Mouse (Mus musculus) intestine, postnatal 0 days (tissue): ENCODE measurements at regions not wholly inside any gene's neighbourhood (a gene's known extent, or its start where the extent isn't known, plus 50 kb on each side); places are given as distances from the start of the nearest gene placed in this dataset.
A peak's percentile ranks its signal among the peaks of the same experiment; 100 is the strongest.

ENCODE experiments used
- ATAC-seq: fragments of 200-750 bp; cut with Nextera tagmentation; 2 replicates; pipeline ENCODE4 v1.8.0; 2017; ENCODE audit warnings: mild to moderate bottlenecking, moderate TSS enrichment, moderate library complexity
- H3K27ac ChIP-seq: fragments of 300-500 bp; sonication (generic); 2 replicates; pipeline ENCODE4 v1.5.1; 2014; ENCODE audit warnings: mild to moderate bottlenecking, low read depth, low read length, moderate library complexity
- H3K27me3 ChIP-seq: fragments of 300-500 bp; sonication (generic); replicated peaks from 2 replicates; pipeline ENCODE4 v1.6.1; 2014; ENCODE audit warnings: low read length, mixed read lengths; ENCODE audit not compliant: control insufficient read depth, insufficient read depth
- H3K36me3 ChIP-seq: fragments of 300-500 bp; sonication (generic); 2 replicates; pipeline ENCODE4 v1.6.1; 2014; ENCODE audit warnings: mild to moderate bottlenecking, moderate library complexity; ENCODE audit not compliant: control insufficient read depth, insufficient read depth
- H3K4me1 ChIP-seq: fragments of 300-500 bp; sonication (generic); replicated peaks from 2 replicates; pipeline ENCODE4 v1.6.1; 2014; ENCODE audit warnings: antibody characterized with exemption, low read length, mixed read lengths; ENCODE audit not compliant: control insufficient read depth, insufficient read depth
- H3K4me2 ChIP-seq: fragments of 300-500 bp; sonication (generic); replicated peaks from 2 replicates; pipeline ENCODE4 v1.6.1; 2014; ENCODE audit warnings: low read depth, mild to moderate bottlenecking, moderate library complexity
- H3K4me3 ChIP-seq: fragments of 300-500 bp; sonication (generic); 2 replicates; pipeline ENCODE4 v1.5.1; 2014; ENCODE audit warnings: low read depth, low read length
- H3K9ac ChIP-seq: fragments of 300-500 bp; sonication (generic); 2 replicates; pipeline ENCODE4 v1.6.1; 2014; ENCODE audit warnings: mild to moderate bottlenecking, low read depth, low read length
- H3K9me3 ChIP-seq: fragments of 300-500 bp; sonication (generic); 2 replicates; pipeline ENCODE4 v1.6.1; 2016; ENCODE audit warnings: mixed run types; ENCODE audit not compliant: control insufficient read depth
- CTCF ChIP-seq: sonication (generic); IDR thresholded peaks from 2 replicates; pipeline ENCODE4 v1.5.1; 2016; ENCODE audit warnings: low read depth, mild to moderate bottlenecking, control low read depth, antibody characterized with exemption, moderate library complexity
- WGBS: fragments of 180-500 bp; shearing (Covaris S2); extraction: QIAGEN DNeasy Blood & Tissue Kit; methylation state at CpG from one replicate; pipeline ENCODE4 v1.1.7; 2014; 5-methylcytosine and 5-hydroxymethylcytosine counted together

DNA sequence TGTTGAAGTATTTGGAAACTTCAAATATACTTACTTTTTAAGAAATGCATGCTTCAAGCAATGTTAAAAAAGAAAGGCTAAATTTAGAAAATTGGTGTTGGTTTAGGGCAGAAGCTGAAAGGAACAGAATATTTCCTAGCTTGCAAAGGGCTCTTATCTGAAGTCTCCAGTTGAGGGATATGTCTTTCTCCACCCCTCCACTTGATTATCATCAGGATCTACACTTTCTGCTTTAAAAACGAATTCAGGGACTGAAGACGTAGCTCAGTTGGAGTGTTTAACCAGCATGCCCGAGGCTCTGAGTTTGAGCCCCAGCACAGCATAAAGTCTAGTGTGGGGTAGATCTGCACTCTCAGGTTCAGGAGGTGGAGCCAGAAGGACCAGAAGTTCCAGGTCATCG is 144.9 kb upstream of the Syt6 start:
- 65% methylated on average over 4 of the region's 4 CpGs for WGBS
- no peak for TF ChIP-seq CTCF
- no peak for ATAC-seq
- H3K4me2 ChIP-seq: no peak overlapping the region
- no peaks in the 10 kb centered on the region for H3K4me1 ChIP-seq
- no peak overlapping the region for H3K27ac ChIP-seq
- H3K36me3 ChIP-seq: no peaks in the 10 kb centered on the region
- H3K9me3 ChIP-seq: no peaks in the 10 kb centered on the region
- H3K4me3 ChIP-seq: no peak overlapping the region
- H3K9ac ChIP-seq: no peak overlapping the region
- no peaks in the 10 kb centered on the region for H3K27me3 ChIP-seq

DNA sequence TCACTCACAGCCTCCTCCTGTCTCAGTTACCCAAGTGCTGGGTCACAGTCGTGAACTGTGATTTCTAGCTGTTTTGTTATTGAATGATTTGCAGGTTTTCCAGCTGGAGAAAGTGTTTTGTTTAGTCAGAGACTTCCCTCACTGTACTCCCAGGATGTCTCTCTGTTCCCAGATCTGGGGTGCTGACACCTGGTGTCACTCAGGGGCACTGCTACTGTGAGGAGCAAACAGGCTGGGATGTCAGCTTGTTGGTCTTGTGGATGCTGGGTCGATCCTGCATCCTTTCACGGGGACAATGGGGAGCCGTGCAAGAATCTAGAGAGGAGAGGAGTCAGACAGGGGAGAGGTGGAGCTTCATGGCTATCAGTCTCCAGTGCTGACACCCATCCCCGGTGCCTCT is 142.8 kb upstream of the Syt6 start:
- Histone ChIP-seq H3K9ac (no peak overlapping the region), H3K4me3 (no peak overlapping the region), H3K4me2 (no peak overlapping the region), H3K36me3 (no peaks in the 10 kb centered on the region), H3K27ac (no peak overlapping the region), H3K9me3 (no peaks in the 10 kb centered on the region), H3K27me3 (no peaks in the 10 kb centered on the region), H3K4me1 (no peaks in the 10 kb centered on the region)
- WGBS: 47% methylated on average over 5 of the region's 5 CpGs
- ATAC-seq: no peak
- TF ChIP-seq CTCF: peak; percentile 39

- WGBS: 74% methylated on average over 9 of the region's 9 CpGs
- ATAC-seq: no peak
- Histone ChIP-seq H3K9ac (no peak overlapping the region), H3K36me3 (no peaks in the 10 kb centered on the region), H3K4me2 (no peak overlapping the region), H3K4me1 (no peaks in the 10 kb centered on the region), H3K27ac (no peak overlapping the region), H3K4me3 (no peak overlapping the region), H3K9me3 (no peaks in the 10 kb centered on the region), H3K27me3 (no peaks in the 10 kb centered on the region)
- TF ChIP-seq CTCF: no peak
Measured at GRCm38 (mm10) chr3:103436902-103437603, 138.0 kb upstream of the Syt6 start.

DNA sequence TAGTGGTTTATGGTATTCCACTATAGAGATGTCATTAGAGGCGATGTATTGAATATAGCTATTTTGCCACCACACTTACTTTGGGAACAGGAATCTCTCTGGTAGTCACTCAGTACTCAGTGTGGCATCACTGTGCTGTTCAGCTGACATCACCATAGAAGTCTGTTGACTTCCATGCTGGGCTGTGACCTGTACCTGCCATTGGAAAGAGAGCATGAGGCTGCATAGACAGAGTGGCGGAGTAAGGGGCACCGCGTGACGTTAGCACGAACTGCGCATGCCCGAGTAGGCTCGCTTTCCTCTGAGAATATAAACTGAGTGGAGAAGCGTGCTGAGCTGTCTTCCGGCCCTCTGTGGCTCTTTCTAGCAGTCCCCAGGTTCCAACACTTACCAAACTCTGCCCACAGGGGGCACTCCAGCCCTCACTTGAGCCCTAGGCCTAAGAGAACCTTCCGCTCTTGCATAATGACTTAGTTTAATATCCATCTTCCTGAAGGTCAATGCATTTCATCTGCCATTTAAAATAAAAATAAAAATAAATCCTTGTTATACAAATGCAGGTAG is 136.2 kb upstream of the Syt6 start:
- Histone ChIP-seq H3K27ac (no peak overlapping the region), H3K4me1 (no peaks in the 10 kb centered on the region; the same call in 1 of the 2 replicates), H3K36me3 (no peaks in the 10 kb centered on the region), H3K4me2 (no peak overlapping the region), H3K9me3 (no peaks in the 10 kb centered on the region), H3K9ac (no peak overlapping the region), H3K4me3 (no peak overlapping the region), H3K27me3 (no peaks in the 10 kb centered on the region)
- WGBS: 47% methylated on average over 12 of the region's 12 CpGs
- ATAC-seq: no peak
- peak; percentile 73 for TF ChIP-seq CTCF

GRCm38 (mm10) chr3:103443247-103443646 is 131.8 kb upstream of the Syt6 start:
- Histone ChIP-seq H3K27ac (no peak overlapping the region), H3K36me3 (no peaks in the 10 kb centered on the region), H3K4me3 (no peak overlapping the region), H3K27me3 (no peaks in the 10 kb centered on the region), H3K4me1 (no peaks in the 10 kb centered on the region; the same call in 1 of the 2 replicates), H3K9ac (no peak overlapping the region), H3K4me2 (no peak overlapping the region), H3K9me3 (no peaks in the 10 kb centered on the region)
- no peak for TF ChIP-seq CTCF
- WGBS: 45% methylated on average over 6 of the region's 6 CpGs
- no peak for ATAC-seq

DNA sequence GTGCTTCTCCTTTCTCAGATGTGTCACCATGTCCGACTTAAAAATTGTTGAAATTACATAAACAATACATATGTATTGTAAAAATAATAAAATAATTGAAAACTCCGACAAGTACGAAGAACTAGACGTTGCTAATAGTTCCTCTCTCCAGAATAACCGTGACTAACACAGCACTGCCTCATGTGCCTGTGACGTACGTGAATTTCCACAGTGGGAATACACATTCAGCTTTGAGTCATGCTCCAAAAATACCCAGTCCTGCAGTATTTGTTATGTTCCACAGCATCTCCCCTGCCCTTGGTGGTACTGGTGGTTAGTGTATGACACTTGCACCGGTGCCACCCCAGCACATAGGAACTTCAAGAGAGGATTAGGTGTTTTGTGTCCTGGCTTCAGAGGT is 129.2 kb upstream of the Syt6 start:
- no peak overlapping the region for H3K4me2 ChIP-seq
- H3K27ac ChIP-seq: no peak overlapping the region
- no peaks in the 10 kb centered on the region for H3K36me3 ChIP-seq
- TF ChIP-seq CTCF: no peak
- H3K4me1 ChIP-seq: no peaks in the 10 kb centered on the region; the same call in 1 of the 2 replicates
- no peak for ATAC-seq
- no peaks in the 10 kb centered on the region for H3K9me3 ChIP-seq
- H3K9ac ChIP-seq: no peak overlapping the region
- no peaks in the 10 kb centered on the region for H3K27me3 ChIP-seq
- WGBS: 89% methylated on average over 8 of the region's 8 CpGs
- no peak overlapping the region for H3K4me3 ChIP-seq

DNA sequence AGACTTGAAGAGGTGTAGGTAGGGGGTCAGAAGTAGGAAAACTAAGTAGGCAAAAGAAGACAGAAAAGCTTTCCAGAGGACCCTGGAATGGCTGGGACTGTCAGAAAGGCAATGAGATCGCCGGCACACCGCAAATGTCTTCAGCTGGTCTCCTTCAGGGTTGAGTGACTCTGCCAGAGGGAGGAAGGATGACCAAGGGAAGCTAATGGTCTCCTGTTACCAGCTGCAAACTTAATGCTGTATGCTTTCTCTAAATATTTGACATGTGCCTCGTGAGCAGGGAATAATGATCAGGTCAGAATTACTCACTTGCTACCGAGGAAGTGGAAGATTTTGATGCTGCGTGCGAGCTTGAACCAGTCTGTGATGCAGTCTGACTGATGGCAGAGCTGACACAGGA is 125.2 kb upstream of the Syt6 start:
- no peak for ATAC-seq
- H3K4me1 ChIP-seq: no peaks in the 10 kb centered on the region
- no peaks in the 10 kb centered on the region for H3K27me3 ChIP-seq
- H3K36me3 ChIP-seq: no peaks in the 10 kb centered on the region
- 55% methylated on average over 7 of the region's 7 CpGs for WGBS
- no peak overlapping the region for H3K4me3 ChIP-seq
- no peak overlapping the region for H3K27ac ChIP-seq
- no peak overlapping the region for H3K4me2 ChIP-seq
- no peak for TF ChIP-seq CTCF
- H3K9me3 ChIP-seq: no peaks in the 10 kb centered on the region
- H3K9ac ChIP-seq: no peak overlapping the region
